Mouse (Mus musculus) layer of hippocampus, adult 8-10 months (tissue): ENCODE measurements around the gene Sestd1. TPM values are rescaled to one million over a fixed set of nuclear protein-coding genes. Genes with fewer than 3 reads are reported as not detected.

ENCODE experiments used
- DNase-seq, 2 experiments: peaks; one replicate each; pipeline ENCODE4 v3.0.0; 2022; ENCODE audit warnings: low spot score in 2 of 2
- total RNA-seq, 4 experiments: library from RNA; stranded (reverse); gene quantifications; 2 replicates each; pipeline ENCODE4 v1.2.4; 2022

Gene Sestd1
- total RNA-seq, 4 experiments from 2014 or later, result 31.5 to 38.2 (median 34.1) TPM

GRCm38 (mm10) chr2:77220960-77221359, 59.4 kb downstream of the Sestd1 start:
- peak; percentile 41 to 46 for DNase-seq

GRCm38 (mm10) chr2:77212885-77213284, 67.5 kb downstream of the Sestd1 start:
- no peak for DNase-seq

- DNase-seq, result no peak
Measured at GRCm38 (mm10) chr2:77206951-77207350, 73.4 kb downstream of the Sestd1 start.

GRCm38 (mm10) chr2:77203916-77204315, 76.5 kb downstream of the Sestd1 start:
- no peak for DNase-seq

GRCm38 (mm10) chr2:77201900-77202299, 78.5 kb downstream of the Sestd1 start:
- DNase-seq, result no peak

GRCm38 (mm10) chr2:77200958-77201614, 79.3 kb downstream of the Sestd1 start:
- DNase-seq, result no peak

- DNase-seq, result no peak
Measured at GRCm38 (mm10) chr2:77200379-77200778, 80.0 kb downstream of the Sestd1 start.

GRCm38 (mm10) chr2:77198246-77198645, 82.1 kb downstream of the Sestd1 start:
- no peak for DNase-seq

- DNase-seq, result no peak
Measured at GRCm38 (mm10) chr2:77196819-77197218, 83.6 kb downstream of the Sestd1 start.

GRCm38 (mm10) chr2:77195056-77195455, 85.3 kb downstream of the Sestd1 start:
- DNase-seq, result no peak

GRCm38 (mm10) chr2:77191811-77192210, 88.6 kb downstream of the Sestd1 start:
- no peak for DNase-seq

GRCm38 (mm10) chr2:77190891-77191290, 89.5 kb downstream of the Sestd1 start:
- DNase-seq, result no peak

GRCm38 (mm10) chr2:77190301-77190700, 90.1 kb downstream of the Sestd1 start:
- no peak for DNase-seq

GRCm38 (mm10) chr2:77189671-77190070, 90.7 kb downstream of the Sestd1 start:
- DNase-seq, result no peak

GRCm38 (mm10) chr2:77187501-77187900, 92.9 kb downstream of the Sestd1 start:
- no peak for DNase-seq

GRCm38 (mm10) chr2:77186912-77187311, 93.5 kb downstream of the Sestd1 start:
- no peak for DNase-seq

GRCm38 (mm10) chr2:77184049-77184571, 96.3 kb downstream of the Sestd1 start:
- no peak for DNase-seq

- no peak for DNase-seq
Measured at GRCm38 (mm10) chr2:77183646-77184045, 96.7 kb downstream of the Sestd1 start.

GRCm38 (mm10) chr2:77182996-77183380, 97.4 kb downstream of the Sestd1 start:
- DNase-seq, result no peak

- no peak for DNase-seq
Measured at GRCm38 (mm10) chr2:77182271-77182995, 98.0 kb downstream of the Sestd1 start.

GRCm38 (mm10) chr2:77177472-77177871, 102.9 kb downstream of the Sestd1 start:
- no peak for DNase-seq

GRCm38 (mm10) chr2:77176413-77176812, 104.0 kb downstream of the Sestd1 start:
- DNase-seq, result no peak

GRCm38 (mm10) chr2:77175411-77175810, 105.0 kb downstream of the Sestd1 start:
- DNase-seq, result no peak
